ENCODE assay signal across 20 mouse cellular contexts in the genomic region with DNA sequence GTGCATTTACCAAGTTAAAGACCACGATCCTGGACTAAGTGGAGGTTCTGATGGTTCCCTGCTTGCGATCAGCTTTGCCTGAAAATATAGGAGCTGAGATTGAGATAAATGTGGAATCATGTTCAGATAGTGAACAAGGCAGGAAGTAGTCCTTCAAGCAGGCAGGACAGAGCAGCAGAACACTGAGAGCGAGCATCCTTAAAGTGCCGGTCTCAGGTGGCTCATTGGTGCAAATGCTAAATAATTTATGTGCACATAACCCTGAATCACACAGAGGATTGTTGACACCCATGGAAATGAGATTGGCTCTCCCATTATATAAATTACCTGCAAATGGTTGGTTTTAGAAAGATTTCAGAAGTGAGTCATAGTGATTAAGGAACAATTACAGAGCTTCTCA.
DNase-seq lines count a peak whose midpoint lies in the region; ATAC-seq lines count a peak whose summit lies in the region.
"Had no signal": no experiment of that assay in that cellular context is flagged by ENCODE, and none has a peak within 500 bp of the region (broad histone marks: within the 10 kb centered on the region; RNA-seq: fewer than 3 reads in every experiment).

No protein-coding gene starts in this region.

- no peaks in the 10 kb centered on the region for H3K27me3 ChIP-seq in hindbrain, embryonic 12.5 days
- H3K27me3 ChIP-seq in hindbrain, embryonic 14.5 days (ENCODE audit: control insufficient read depth, insufficient read depth, low read length): no peaks in the 10 kb centered on the region
- H3K27me3 ChIP-seq in neural tube, embryonic 14.5 days (ENCODE audit: control insufficient read depth, insufficient read depth, low read length): no peaks in the 10 kb centered on the region
- H3K27me3 ChIP-seq: CH12.LX; forebrain, embryonic 15.5 days; heart, embryonic 13.5 days had no signal

- no peak for DNase-seq in hindbrain, embryonic 14.5 days (ENCODE audit: low spot score)
- DNase-seq in retina, embryonic 14.5 days (ENCODE audit: low spot score): peak; percentile 18
- DNase-seq in retina, postnatal 1 day: no peak
- no peak for DNase-seq in urinary bladder, adult 18-20 months (ENCODE audit: low spot score in 2 of 2)
- DNase-seq in thymus, postnatal 36 days: no peak
- DNase-seq: adrenal gland, postnatal 25 days; cerebellum, adult 2 months; cerebellum, postnatal 10 days; gastrocnemius, postnatal 36 days; heart, adult 11 months; heart, postnatal 36 days had no signal

- H3K4me1 ChIP-seq in hindbrain, embryonic 12.5 days: no peaks in the 10 kb centered on the region
- no peaks in the 10 kb centered on the region; the same call in 1 of the 2 replicates for H3K4me1 ChIP-seq in hindbrain, embryonic 14.5 days (replicated peaks; ENCODE audit: control insufficient read depth, insufficient read depth, low read length)
- peaks cover 3% of the 10 kb centered on the region; the same call in 1 of the 2 replicates for H3K4me1 ChIP-seq in neural tube, embryonic 14.5 days (ENCODE audit: control insufficient read depth, insufficient read depth, low read length)
- H3K4me1 ChIP-seq: embryonic facial prominence, embryonic 10.5 days; forebrain, embryonic 15.5 days; heart, embryonic 13.5 days had no signal

- ATAC-seq in hindbrain, embryonic 12.5 days (ENCODE audit: low FRiP score): peak; percentile 61; the same call in 1 of the 2 replicates
- no peak for ATAC-seq in hindbrain, embryonic 14.5 days (ENCODE audit: low FRiP score)
- peak; percentile 89 for ATAC-seq in neural tube, embryonic 14.5 days (ENCODE audit: low read depth)
- ATAC-seq: activated CD4-positive, CD25-positive, alpha-beta regulatory T cell, adult 4 months; forebrain, embryonic 15.5 days; hindbrain, postnatal 0 days; Patski had no signal

- no peaks in the 10 kb centered on the region for H3K36me3 ChIP-seq in hindbrain, embryonic 12.5 days
- H3K36me3 ChIP-seq in hindbrain, embryonic 14.5 days (replicated peaks; ENCODE audit: control insufficient read depth, insufficient read depth): no peaks in the 10 kb centered on the region
- H3K36me3 ChIP-seq in neural tube, embryonic 14.5 days (ENCODE audit: control insufficient read depth, insufficient read depth, low read length): no peaks in the 10 kb centered on the region
- H3K36me3 ChIP-seq: embryonic facial prominence, embryonic 10.5 days; forebrain, embryonic 15.5 days; heart, embryonic 13.5 days had no signal

- no peak overlapping the region for H3K27ac ChIP-seq in hindbrain, embryonic 12.5 days
- H3K27ac ChIP-seq in hindbrain, embryonic 14.5 days: no peak overlapping the region
- H3K27ac ChIP-seq in neural tube, embryonic 14.5 days (ENCODE audit: low read depth, low read length): no peak overlapping the region
- H3K27ac ChIP-seq: embryonic facial prominence, embryonic 10.5 days; forebrain, embryonic 15.5 days; heart, embryonic 13.5 days; hindbrain, postnatal 0 days had no signal

- no peak overlapping the region for H3K4me3 ChIP-seq in hindbrain, embryonic 12.5 days
- no peak overlapping the region for H3K4me3 ChIP-seq in hindbrain, embryonic 14.5 days (replicated peaks; ENCODE audit: low read length)
- no peak overlapping the region for H3K4me3 ChIP-seq in neural tube, embryonic 14.5 days (ENCODE audit: low read depth, low read length)
- H3K4me3 ChIP-seq: embryonic facial prominence, embryonic 10.5 days; forebrain, embryonic 15.5 days; heart, embryonic 13.5 days had no signal

- WGBS in hindbrain, embryonic 12.5 days: 79% methylated on average over 4 of the region's 4 CpGs
- 60% methylated on average over 4 of the region's 4 CpGs for WGBS in hindbrain, embryonic 14.5 days
- WGBS in neural tube, embryonic 14.5 days: 40% methylated on average over 4 of the region's 4 CpGs

- no peak overlapping the region for H3K9ac ChIP-seq in hindbrain, embryonic 12.5 days
- H3K9ac ChIP-seq in hindbrain, embryonic 14.5 days: no peak overlapping the region
- H3K9ac ChIP-seq in neural tube, embryonic 14.5 days (replicated peaks; ENCODE audit: low read depth, low read length): no peak overlapping the region
- H3K9ac ChIP-seq: forebrain, embryonic 15.5 days; heart, embryonic 13.5 days had no signal

- no peaks in the 10 kb centered on the region for H3K9me3 ChIP-seq in hindbrain, embryonic 12.5 days (replicated peaks)
- H3K9me3 ChIP-seq in hindbrain, embryonic 14.5 days (ENCODE audit: control insufficient read depth, low read length): no peaks in the 10 kb centered on the region
- no peaks in the 10 kb centered on the region for H3K9me3 ChIP-seq in neural tube, embryonic 14.5 days (ENCODE audit: control insufficient read depth, low read length)
- H3K9me3 ChIP-seq: embryonic facial prominence, embryonic 10.5 days; forebrain, embryonic 15.5 days; heart, embryonic 13.5 days had no signal

- H3K4me2 ChIP-seq in hindbrain, embryonic 12.5 days (replicated peaks): no peak overlapping the region
- H3K4me2 ChIP-seq in hindbrain, embryonic 14.5 days (replicated peaks): no peak overlapping the region
- H3K4me2 ChIP-seq in neural tube, embryonic 14.5 days (ENCODE audit: low read depth, low read length): no peak overlapping the region
- H3K4me2 ChIP-seq: forebrain, embryonic 15.5 days; heart, embryonic 13.5 days had no signal
